Mouse (Mus musculus): ENCODE measurements around the gene Gm13283. TPM values are rescaled to one million over a fixed set of nuclear protein-coding genes. Genes with fewer than 3 reads are reported as not detected.
"Not testable (repeated sequence)": the region's sequence is repeated elsewhere in the genome, so short reads cannot be mapped to it uniquely, and the experiment has no call there.

Gm13283 gene
- polyA plus RNA-seq, 1 experiment from 2014 or later = not detected

DNA sequence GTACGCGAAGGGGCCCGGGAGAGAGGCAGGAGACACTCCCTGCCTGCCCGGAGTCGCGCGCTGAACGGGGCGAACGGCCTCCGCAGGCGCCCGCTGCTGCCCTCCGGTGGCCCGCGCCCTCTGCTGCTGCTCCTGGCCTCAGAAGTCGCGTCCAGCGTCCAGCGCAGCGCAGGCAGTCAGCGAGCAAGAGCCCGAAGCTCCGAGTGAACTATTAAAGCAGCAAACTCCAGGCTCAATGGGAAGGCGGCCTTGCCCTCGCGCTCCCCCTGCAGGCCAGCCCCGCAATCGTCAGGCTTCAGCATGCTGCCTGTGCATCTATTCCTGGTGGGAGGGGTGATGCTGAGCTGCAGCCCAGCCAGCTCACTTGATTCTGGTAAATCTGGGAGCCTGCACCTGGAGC, 16.7 kb downstream of the Gm13283 start, which contains the start of gene Gm13289:
Gm13289 (plus strand) TSS at position 301 of the 400 bp plus-strand sequence.
- not testable (repeated sequence) for H3K4me1 ChIP-seq; H3K9me3 ChIP-seq; H3K4me2 ChIP-seq (replicated peaks); H3K27ac ChIP-seq (replicated peaks); H3K9ac ChIP-seq (replicated peaks); H3K27me3 ChIP-seq; ATAC-seq (replicated peaks); H3K4me3 ChIP-seq; H3K36me3 ChIP-seq
- WGBS = no CpG with 5 or more reads among the region's 29 CpGs

- not testable (repeated sequence) for H3K4me2 ChIP-seq (replicated peaks); H3K27me3 ChIP-seq; H3K27ac ChIP-seq (replicated peaks); H3K36me3 ChIP-seq; H3K4me1 ChIP-seq; ATAC-seq (replicated peaks); H3K9me3 ChIP-seq; H3K4me3 ChIP-seq; H3K9ac ChIP-seq (replicated peaks)
- WGBS = no CpG with 5 or more reads among the region's 29 CpGs
These were observed 19.6 kb downstream of the Gm13283 start, which contains the start of gene Gm13272 for GRCm38 (mm10) chr4:88779550-88779949. Gene Gm13272 (plus strand): TSS chr4:88779850.

DNA sequence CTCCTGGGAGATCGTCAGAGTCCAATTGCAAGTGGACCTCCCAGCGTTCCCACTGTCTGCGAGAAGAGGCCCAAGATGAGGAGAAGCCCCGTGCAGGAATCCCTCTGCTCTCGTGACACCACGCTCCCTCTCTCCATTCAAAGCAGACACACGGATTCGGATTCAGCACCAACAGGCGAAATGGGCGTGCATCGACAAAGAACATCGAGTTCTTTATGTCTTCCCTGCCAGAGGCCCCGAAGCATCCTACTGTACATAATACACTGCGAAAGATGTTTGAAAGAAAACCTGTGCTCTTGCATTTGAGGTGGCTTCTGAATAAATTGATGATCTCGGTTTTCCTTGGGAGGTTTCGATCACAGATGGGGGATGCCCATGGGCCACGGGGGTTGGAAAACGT, 20.4 kb downstream of the Gm13283 start:
- not testable (repeated sequence) for H3K36me3 ChIP-seq; ATAC-seq (replicated peaks); H3K27ac ChIP-seq (replicated peaks); H3K27me3 ChIP-seq; H3K4me1 ChIP-seq; H3K9ac ChIP-seq (replicated peaks); H3K4me3 ChIP-seq; H3K4me2 ChIP-seq (replicated peaks); H3K9me3 ChIP-seq
- WGBS = 47% methylated on average over 16 of the region's 18 CpGs

DNA sequence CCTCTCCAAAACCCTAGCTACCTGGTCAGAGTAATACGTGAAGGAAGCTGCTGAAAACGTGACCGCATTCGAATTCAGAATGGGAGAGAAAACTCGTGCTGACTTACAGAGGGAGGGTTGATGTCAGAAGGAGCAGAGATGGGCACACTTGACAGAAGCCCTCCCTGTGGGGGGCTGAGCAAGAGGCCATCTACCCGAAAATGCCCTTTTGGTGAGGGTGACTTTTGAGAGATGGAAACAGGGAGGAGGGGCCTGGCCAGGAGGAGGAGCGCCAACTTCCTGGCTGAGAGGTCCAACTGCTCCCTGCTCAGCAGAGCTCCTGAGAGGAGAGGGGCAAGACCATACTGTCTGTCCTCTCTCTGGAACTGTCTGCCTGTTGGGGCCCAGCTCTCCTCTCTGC, 21.9 kb downstream of the Gm13283 start, which contains the start of gene Ifnz:
Ifnz (plus strand) TSS at position 301 of the 400 bp plus-strand sequence.
- not testable (repeated sequence) for H3K27me3 ChIP-seq; H3K36me3 ChIP-seq; H3K9me3 ChIP-seq; ATAC-seq (replicated peaks); H3K27ac ChIP-seq (replicated peaks); H3K9ac ChIP-seq (replicated peaks); H3K4me1 ChIP-seq
- Histone ChIP-seq H3K4me3 (peak within 1 kb of the TSS; percentile 17; the same call in 1 of the 2 replicates), H3K4me2 (replicated peaks) (peak within 1 kb of the TSS; percentile 40)
- 26% methylated on average over 4 of the region's 7 CpGs for WGBS

DNA sequence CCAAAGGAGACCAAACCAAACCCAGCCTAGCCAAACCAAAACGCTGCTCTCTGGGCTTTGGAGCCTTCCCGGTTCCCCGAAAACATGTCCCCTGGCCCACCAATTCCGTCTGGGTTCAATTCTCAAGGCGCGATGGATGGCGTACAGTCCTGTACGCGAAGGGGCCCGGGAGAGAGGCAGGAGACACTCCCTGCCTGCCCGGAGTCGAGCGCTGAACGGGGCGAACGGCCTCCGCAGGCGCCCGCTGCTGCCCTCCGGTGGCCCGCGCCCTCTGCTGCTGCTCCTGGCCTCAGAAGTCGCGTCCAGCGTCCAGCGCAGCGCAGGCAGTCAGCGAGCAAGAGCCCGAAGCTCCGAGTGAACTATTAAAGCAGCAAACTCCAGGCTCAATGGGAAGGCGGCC, 22.4 kb downstream of the Gm13283 start:
- H3K9ac ChIP-seq (replicated peaks); H3K36me3 ChIP-seq; H3K27ac ChIP-seq (replicated peaks); H3K27me3 ChIP-seq; H3K4me1 ChIP-seq; H3K9me3 ChIP-seq; ATAC-seq (replicated peaks): not testable (repeated sequence)
- Histone ChIP-seq H3K4me3 (peak overlapping the region; percentile 17; the same call in 1 of the 2 replicates), H3K4me2 (replicated peaks) (peak overlapping the region; percentile 40)
- WGBS = 0% methylated on average over 7 of the region's 31 CpGs

- ATAC-seq (replicated peaks); H3K9me3 ChIP-seq; H3K4me3 ChIP-seq; H3K4me1 ChIP-seq; H3K9ac ChIP-seq (replicated peaks); H3K36me3 ChIP-seq; H3K4me2 ChIP-seq (replicated peaks); H3K27me3 ChIP-seq; H3K27ac ChIP-seq (replicated peaks): not testable (repeated sequence)
- no CpG with 5 or more reads among the region's 27 CpGs for WGBS
These were observed 25.5 kb downstream of the Gm13283 start, which contains the start of gene Gm13276 for GRCm38 (mm10) chr4:88785409-88785808. Gene Gm13276 (plus strand): TSS chr4:88785709.

DNA sequence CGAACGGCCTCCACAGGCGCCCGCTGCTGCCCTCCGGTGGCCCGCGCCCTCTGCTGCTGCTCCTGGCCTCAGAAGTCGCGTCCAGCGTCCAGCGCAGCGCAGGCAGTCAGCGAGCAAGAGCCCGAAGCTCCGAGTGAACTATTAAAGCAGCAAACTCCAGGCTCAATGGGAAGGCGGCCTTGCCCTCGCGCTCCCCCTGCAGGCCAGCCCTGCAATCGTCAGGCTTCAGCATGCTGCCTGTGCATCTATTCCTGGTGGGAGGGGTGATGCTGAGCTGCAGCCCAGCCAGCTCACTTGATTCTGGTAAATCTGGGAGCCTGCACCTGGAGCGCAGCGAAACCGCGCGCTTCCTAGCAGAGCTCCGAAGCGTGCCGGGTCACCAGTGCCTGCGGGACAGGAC, 28.5 kb downstream of the Gm13283 start, which contains the start of gene Gm13277:
Gm13277 (plus strand) TSS at position 231 of the 400 bp plus-strand sequence.
- not testable (repeated sequence) for H3K9me3 ChIP-seq; H3K4me2 ChIP-seq (replicated peaks); H3K27ac ChIP-seq (replicated peaks); H3K27me3 ChIP-seq; H3K36me3 ChIP-seq; H3K4me1 ChIP-seq; ATAC-seq (replicated peaks); H3K9ac ChIP-seq (replicated peaks); H3K4me3 ChIP-seq
- 0% methylated on average over 7 of the region's 28 CpGs for WGBS

- not testable (repeated sequence) for H3K9me3 ChIP-seq; H3K27ac ChIP-seq (replicated peaks); H3K27me3 ChIP-seq; H3K4me2 ChIP-seq (replicated peaks); H3K4me1 ChIP-seq; ATAC-seq (replicated peaks); H3K36me3 ChIP-seq; H3K4me3 ChIP-seq; H3K9ac ChIP-seq (replicated peaks)
- WGBS = no CpG with 5 or more reads among the region's 28 CpGs
These were observed 31.3 kb downstream of the Gm13283 start, which contains the start of gene Gm13278 for GRCm38 (mm10) chr4:88791250-88791649. Gene Gm13278 (plus strand): TSS chr4:88791550.

DNA sequence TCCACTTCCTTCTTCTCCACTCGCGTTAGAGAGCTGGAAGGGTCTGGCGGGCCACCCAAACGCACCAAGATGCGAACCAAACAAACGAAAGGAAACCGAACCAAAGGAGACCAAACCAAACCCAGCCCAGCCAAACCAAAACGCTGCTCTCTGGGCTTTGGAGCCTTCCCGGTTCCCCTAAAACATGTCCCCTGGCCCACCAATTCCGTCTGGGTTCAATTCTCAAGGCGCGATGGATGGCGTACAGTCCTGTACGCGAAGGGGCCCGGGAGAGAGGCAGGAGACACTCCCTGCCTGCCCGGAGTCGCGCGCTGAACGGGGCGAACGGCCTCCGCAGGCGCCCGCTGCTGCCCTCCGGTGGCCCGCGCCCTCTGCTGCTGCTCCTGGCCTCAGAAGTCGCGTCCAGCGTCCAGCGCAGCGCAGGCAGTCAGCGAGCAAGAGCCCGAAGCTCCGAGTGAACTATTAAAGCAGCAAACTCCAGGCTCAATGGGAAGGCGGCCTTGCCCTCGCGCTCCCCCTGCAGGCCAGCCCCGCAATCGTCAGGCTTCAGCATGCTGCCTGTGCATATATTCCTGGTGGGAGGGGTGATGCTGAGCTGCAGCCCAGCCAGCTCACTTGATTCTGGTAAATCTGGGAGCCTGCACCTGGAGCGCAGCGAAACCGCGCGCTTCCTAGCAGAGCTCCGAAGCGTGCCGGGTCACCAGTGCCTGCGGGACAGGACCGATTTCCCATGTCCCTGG, 34.2 kb downstream of the Gm13283 start, which contains the start of gene Gm13275:
Gm13275 (plus strand) TSS at position 552 of the 740 bp plus-strand sequence.
- not testable (repeated sequence) for ATAC-seq (replicated peaks); H3K4me2 ChIP-seq (replicated peaks)
- 0% methylated on average over 15 of the region's 52 CpGs for WGBS

GRCm38 (mm10) chr4:88797097-88797496, 37.2 kb downstream of the Gm13283 start, which contains the start of gene Gm13279:
Gene Gm13279 (plus strand): TSS chr4:88797397.
- not testable (repeated sequence) for H3K27ac ChIP-seq (replicated peaks); H3K4me2 ChIP-seq (replicated peaks); H3K36me3 ChIP-seq; H3K27me3 ChIP-seq; H3K9me3 ChIP-seq; H3K4me3 ChIP-seq; H3K9ac ChIP-seq (replicated peaks); ATAC-seq (replicated peaks); H3K4me1 ChIP-seq
- no CpG with 5 or more reads among the region's 28 CpGs for WGBS

More for the DNA sequence above, 34.2 kb downstream of the Gm13283 start, which contains the start of gene Gm13275:
- not testable (repeated sequence) for H3K4me1 ChIP-seq; H3K27me3 ChIP-seq; H3K9ac ChIP-seq (replicated peaks); H3K9me3 ChIP-seq; H3K4me3 ChIP-seq; H3K36me3 ChIP-seq; H3K27ac ChIP-seq (replicated peaks)

DNA sequence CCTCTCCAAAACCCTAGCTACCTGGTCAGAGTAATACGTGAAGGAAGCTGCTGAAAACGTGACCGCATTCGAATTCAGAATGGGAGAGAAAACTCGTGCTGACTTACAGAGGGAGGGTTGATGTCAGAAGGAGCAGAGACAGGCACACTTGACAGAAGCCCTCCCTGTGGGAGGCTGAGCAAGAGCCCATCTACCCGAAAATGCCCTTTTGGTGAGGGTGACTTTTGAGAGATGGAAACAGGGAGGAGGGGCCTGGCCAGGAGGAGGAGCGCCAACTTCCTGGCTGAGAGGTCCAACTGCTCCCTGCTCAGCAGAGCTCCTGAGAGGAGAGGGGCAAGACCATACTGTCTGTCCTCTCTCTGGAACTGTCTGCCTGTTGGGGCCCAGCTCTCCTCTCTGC, 39.4 kb downstream of the Gm13283 start, which contains the start of gene Gm13285:
Gm13285 (plus strand) TSS at position 301 of the 400 bp plus-strand sequence.
- ATAC-seq (replicated peaks); H3K4me3 ChIP-seq; H3K27ac ChIP-seq (replicated peaks); H3K4me1 ChIP-seq; H3K9me3 ChIP-seq; H3K27me3 ChIP-seq; H3K9ac ChIP-seq (replicated peaks); H3K4me2 ChIP-seq (replicated peaks); H3K36me3 ChIP-seq: not testable (repeated sequence)
- WGBS = 18% methylated on average over 5 of the region's 7 CpGs

- H3K27ac ChIP-seq (replicated peaks); H3K9me3 ChIP-seq; ATAC-seq (replicated peaks); H3K4me3 ChIP-seq; H3K4me1 ChIP-seq; H3K36me3 ChIP-seq; H3K27me3 ChIP-seq; H3K9ac ChIP-seq (replicated peaks); H3K4me2 ChIP-seq (replicated peaks): not testable (repeated sequence)
- WGBS = no CpG with 5 or more reads among the region's 29 CpGs
These were observed 43.0 kb downstream of the Gm13283 start, which contains the start of gene Gm13287 for GRCm38 (mm10) chr4:88802954-88803353. Gene Gm13287 (plus strand): TSS chr4:88803254.
